Mouse (Mus musculus): ENCODE measurements around the gene Faf1.

Faf1 gene

GRCm38 (mm10) chr4:109676218-109677215 is at the start of gene Faf1:
Faf1 (plus strand) TSS chr4:109676588.
- ATAC-seq (ENCODE audit: low TSS enrichment): peak; percentile 92

DNA sequence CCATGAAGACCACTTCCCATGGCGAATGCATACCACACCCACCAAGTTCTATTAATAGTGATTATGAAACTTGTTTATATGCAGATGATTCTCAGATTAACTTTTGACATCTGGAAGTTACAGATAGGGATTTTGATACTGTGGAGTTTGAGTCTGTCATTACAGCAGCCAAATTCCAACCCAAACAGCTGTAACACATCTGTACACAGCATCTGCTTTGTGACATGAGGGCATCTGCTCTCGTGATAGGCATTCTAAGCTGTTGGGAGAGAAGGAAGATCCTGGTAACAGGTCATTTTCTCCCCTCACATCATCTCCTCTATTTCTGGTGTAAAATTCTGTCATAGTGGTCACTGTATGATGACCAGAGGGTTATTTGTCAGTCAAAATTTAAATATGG is 46.2 kb upstream of the Faf1 start:
- no peak for ATAC-seq (ENCODE audit: low TSS enrichment)

DNA sequence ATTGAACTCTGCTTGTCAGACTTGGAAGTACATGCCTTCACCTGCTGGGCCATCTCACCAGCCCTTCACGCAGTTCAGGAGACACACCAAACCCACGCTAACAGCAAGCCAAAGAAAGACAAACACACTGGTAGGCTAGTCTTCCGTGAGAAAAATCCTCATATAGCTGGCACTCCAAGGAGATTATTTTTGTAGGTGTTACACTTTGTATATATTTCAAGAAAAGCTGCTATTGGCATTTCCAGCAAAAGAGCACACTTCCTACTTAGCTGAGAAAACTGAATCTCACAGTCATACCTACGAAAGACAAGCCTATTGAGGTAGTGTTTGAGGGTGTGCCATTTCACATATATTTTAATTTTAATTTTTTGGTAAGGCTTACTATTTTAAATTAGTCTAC is 45.4 kb upstream of the Faf1 start:
- peak; percentile 80 for ATAC-seq (ENCODE audit: low TSS enrichment)

- ATAC-seq (ENCODE audit: low TSS enrichment): no peak
Measured at GRCm38 (mm10) chr4:109634971-109635370, 41.4 kb upstream of the Faf1 start.

DNA sequence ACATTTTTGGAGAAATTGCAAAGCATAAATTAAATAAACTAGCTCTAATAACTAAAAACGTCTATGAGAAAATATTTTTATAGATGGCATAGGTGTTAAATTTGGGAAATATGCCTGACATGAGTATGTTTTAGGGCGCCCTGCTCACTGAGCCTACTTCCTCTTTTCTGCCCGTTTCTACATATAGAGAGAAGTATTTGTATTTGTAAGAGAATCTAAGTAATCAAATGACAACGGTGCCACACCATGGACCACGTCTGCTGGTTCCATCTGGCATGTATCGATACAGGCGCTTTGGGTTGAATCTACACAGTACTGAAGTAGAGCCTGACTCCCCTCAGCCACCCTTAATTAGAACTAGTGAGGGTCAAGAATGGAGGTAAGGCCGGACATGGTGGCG is 37.0 kb upstream of the Faf1 start:
- ATAC-seq (ENCODE audit: low TSS enrichment): no peak

- ATAC-seq (ENCODE audit: low TSS enrichment): no peak
Measured at GRCm38 (mm10) chr4:109640141-109640540, 36.2 kb upstream of the Faf1 start.

DNA sequence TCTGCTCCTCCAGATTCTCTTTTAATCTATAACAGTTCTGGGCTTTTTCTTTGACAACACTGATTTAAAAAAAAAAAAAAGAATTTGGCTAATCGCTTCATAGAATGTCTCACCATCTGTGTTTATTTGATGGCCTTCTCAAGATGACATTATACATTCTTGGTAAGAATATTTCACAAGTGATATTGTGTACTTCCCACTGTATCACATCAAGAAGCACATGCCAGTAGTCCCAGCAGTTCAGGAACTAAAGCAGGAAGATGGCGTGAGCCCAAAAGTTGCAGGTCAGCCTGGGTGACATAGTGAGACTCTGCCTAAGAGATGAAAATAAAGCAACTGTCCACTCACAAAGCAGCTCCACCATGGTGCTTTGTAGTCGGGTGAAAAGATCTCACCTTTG is 34.9 kb upstream of the Faf1 start:
- ATAC-seq (ENCODE audit: low TSS enrichment): no peak

- ATAC-seq (ENCODE audit: low TSS enrichment): no peak
Measured at GRCm38 (mm10) chr4:109647281-109647680, 29.1 kb upstream of the Faf1 start.

- no peak for ATAC-seq (ENCODE audit: low TSS enrichment)
Measured at GRCm38 (mm10) chr4:109649331-109649730, 27.1 kb upstream of the Faf1 start.

- ATAC-seq (ENCODE audit: low TSS enrichment): no peak
Measured at GRCm38 (mm10) chr4:109653251-109653650, 23.1 kb upstream of the Faf1 start.

- no peak for ATAC-seq (ENCODE audit: low TSS enrichment)
Measured at GRCm38 (mm10) chr4:109654701-109655100, 21.7 kb upstream of the Faf1 start.

DNA sequence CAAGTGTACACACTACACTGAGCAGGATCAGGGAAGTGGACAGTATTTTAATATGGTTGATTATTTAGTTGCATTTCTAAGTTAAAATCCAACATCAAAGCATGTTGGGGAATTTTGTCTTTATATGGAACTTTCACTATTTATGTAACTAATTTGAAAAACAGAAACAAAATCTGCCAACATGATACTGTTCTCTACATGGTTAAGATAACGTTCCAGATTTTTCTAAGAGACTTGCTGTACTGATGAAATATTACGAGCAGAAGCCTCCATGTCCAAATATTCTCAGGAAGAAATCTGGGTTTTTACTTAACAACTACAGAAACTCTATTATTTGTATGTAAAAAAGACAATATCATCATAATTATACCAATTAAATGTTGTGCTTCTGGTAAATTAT is 20.6 kb upstream of the Faf1 start:
- no peak for ATAC-seq (ENCODE audit: low TSS enrichment)

DNA sequence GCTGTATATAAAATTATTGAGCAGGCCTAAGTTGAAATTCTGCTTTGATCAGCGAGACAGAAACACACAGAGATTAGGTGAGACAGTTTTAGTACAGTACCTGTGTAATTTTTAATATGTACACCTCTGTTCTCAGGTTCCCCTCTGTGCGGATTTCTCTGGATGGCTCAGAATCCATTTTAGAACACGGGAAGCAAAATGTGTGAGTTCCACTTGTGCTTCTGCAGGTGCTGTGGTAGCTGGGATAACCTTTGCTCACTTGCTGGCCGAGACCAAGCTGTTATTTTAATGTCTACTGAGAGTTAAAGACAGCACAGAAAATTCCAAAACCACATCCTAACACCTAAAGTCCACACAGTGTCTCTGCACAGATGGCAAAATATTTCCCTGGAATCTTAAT is 20.1 kb upstream of the Faf1 start:
- no peak for ATAC-seq (ENCODE audit: low TSS enrichment)

- ATAC-seq (ENCODE audit: low TSS enrichment): peak; percentile 72
Measured at GRCm38 (mm10) chr4:109657021-109657850, 19.2 kb upstream of the Faf1 start.

- peak; percentile 44; the same call in 1 of the 2 replicates for ATAC-seq (ENCODE audit: low TSS enrichment)
Measured at GRCm38 (mm10) chr4:109657851-109658500, 18.4 kb upstream of the Faf1 start.

GRCm38 (mm10) chr4:109658826-109659225 is 17.6 kb upstream of the Faf1 start:
- ATAC-seq (ENCODE audit: low TSS enrichment): no peak

DNA sequence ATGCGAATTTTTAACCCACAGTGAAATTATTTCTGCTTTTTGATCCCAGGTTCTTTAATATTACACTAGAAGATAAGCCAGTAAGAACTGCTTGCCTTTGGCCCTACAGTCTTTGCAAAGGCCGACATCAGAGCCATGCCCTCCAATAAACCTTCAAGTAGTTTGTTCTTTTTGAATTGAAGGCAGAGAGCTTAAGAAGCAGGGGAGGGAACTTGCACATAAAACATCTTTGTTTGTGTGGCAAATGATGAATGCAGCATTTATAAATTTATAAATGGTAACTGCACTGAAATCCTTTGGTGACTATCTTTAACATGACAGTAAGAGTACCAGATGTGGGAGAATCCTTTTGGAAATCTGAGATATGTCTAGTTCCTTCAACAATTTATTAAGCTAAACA is 16.8 kb upstream of the Faf1 start:
- no peak for ATAC-seq (ENCODE audit: low TSS enrichment)

- no peak for ATAC-seq (ENCODE audit: low TSS enrichment)
Measured at GRCm38 (mm10) chr4:109660568-109660967, 15.8 kb upstream of the Faf1 start.

GRCm38 (mm10) chr4:109661183-109661582 is 15.2 kb upstream of the Faf1 start:
- no peak for ATAC-seq (ENCODE audit: low TSS enrichment)

DNA sequence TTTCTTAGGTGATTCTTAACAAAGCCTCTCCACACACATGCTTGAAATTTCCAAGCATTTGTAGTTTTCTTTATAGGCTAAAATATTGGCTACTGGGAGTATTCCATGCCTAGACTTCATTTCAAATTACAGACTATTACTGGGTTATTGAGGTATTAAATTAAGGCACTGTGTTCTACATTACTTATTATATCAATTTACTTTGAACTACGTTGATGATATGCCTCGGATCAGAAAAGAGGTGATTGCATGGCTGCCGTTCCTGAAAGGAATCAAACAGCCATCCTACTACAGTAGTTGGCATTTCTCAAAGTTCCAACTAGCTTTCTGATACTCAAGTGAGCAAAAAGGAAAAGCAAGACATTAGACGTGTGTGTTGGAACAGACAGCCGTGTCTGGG is 14.1 kb upstream of the Faf1 start:
- ATAC-seq (ENCODE audit: low TSS enrichment): no peak

DNA sequence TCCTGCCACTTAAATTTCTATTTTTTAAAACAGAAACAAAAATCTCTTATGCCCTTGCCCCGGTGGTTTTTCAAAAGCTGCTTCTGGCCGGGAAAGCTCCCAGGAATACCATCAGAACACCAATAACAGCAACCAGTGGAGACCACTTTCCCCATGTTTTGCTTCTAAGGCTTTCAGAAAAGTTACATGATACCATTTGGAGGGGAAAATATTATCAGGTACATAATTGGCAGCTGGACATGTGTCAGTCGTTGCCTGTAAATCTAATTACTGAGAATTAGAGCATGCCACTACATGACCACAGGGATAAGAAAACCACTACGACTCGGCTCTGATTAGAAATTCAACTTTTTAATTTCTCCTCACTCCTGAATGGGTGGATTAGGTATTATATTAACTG is 12.3 kb upstream of the Faf1 start:
- no peak for ATAC-seq (ENCODE audit: low TSS enrichment)

Measured in frontal cortex, adult (tissue).